Mouse (Mus musculus) CH12F3 (cell line): ENCODE data around the gene Slc38a5.

ENCODE experiments used
- in situ Hi-C: fragments of 300-500 bp; cut with MboI; formaldehyde crosslinking; loops from 2 replicates; pipeline ENCODE4 v1.14.3; 2020; ENCODE audit warnings: low sequenced_read_pairs

Gene Slc38a5

GRCm38 (mm10) chrX:8271083-8271820 lies at the start of gene Slc38a5:
Gene Slc38a5, plus strand, starts transcription at chrX:8271133.
- in situ Hi-C loops, result no loop called here

- in situ Hi-C loops, result no loop called here
Observed at GRCm38 (mm10) chrX:8222296-8222677, 48.6 kb upstream of the Slc38a5 start.

GRCm38 (mm10) chrX:8222678-8223421 lies 48.1 kb upstream of the Slc38a5 start:
- in situ Hi-C loops, result no loop called here

GRCm38 (mm10) chrX:8223473-8223872 lies 47.5 kb upstream of the Slc38a5 start:
- in situ Hi-C loops, result no loop called here

- in situ Hi-C loops, result no loop called here
Observed at GRCm38 (mm10) chrX:8230272-8230671, 40.7 kb upstream of the Slc38a5 start.

GRCm38 (mm10) chrX:8233602-8234001 lies 37.3 kb upstream of the Slc38a5 start:
- in situ Hi-C loops, result no loop called here

GRCm38 (mm10) chrX:8236704-8237103 lies 34.2 kb upstream of the Slc38a5 start:
- in situ Hi-C loops, result no loop called here

- in situ Hi-C loops, result no loop called here
Observed at GRCm38 (mm10) chrX:8238804-8239395, 32.0 kb upstream of the Slc38a5 start.

- in situ Hi-C loops, result no loop called here
Observed at GRCm38 (mm10) chrX:8247680-8248079, 23.3 kb upstream of the Slc38a5 start.

- in situ Hi-C loops, result no loop called here
Observed at GRCm38 (mm10) chrX:8248542-8249120, 22.3 kb upstream of the Slc38a5 start.

GRCm38 (mm10) chrX:8251789-8252333 lies 19.1 kb upstream of the Slc38a5 start:
- in situ Hi-C loops, result no loop called here

GRCm38 (mm10) chrX:8252334-8253285 lies 18.3 kb upstream of the Slc38a5 start, which contains the start of gene Ftsj1:
Gene Ftsj1, minus strand, starts transcription at chrX:8252406.
- in situ Hi-C loops, result no loop called here

GRCm38 (mm10) chrX:8253711-8254110 lies 17.2 kb upstream of the Slc38a5 start:
- in situ Hi-C loops, result no loop called here

- in situ Hi-C loops, result no loop called here
Observed at GRCm38 (mm10) chrX:8255807-8256206, 15.1 kb upstream of the Slc38a5 start.

- in situ Hi-C loops, result no loop called here
Observed at GRCm38 (mm10) chrX:8259478-8259877, 11.5 kb upstream of the Slc38a5 start.

- in situ Hi-C loops, result no loop called here
Observed at GRCm38 (mm10) chrX:8263156-8263804, 7.7 kb upstream of the Slc38a5 start.

- in situ Hi-C loops, result no loop called here
Observed at GRCm38 (mm10) chrX:8264222-8264621, 6.7 kb upstream of the Slc38a5 start.

- in situ Hi-C loops, result no loop called here
Observed at GRCm38 (mm10) chrX:8272000-8272399, 1.1 kb downstream of the Slc38a5 start.

- in situ Hi-C loops, result no loop called here
Observed at GRCm38 (mm10) chrX:8274056-8274455, 3.1 kb downstream of the Slc38a5 start.

- in situ Hi-C loops, result no loop called here
Observed at GRCm38 (mm10) chrX:8288621-8289020, 17.7 kb downstream of the Slc38a5 start.
